9 mouse cellular contexts compared by ENCODE assay signal in the genomic region with DNA sequence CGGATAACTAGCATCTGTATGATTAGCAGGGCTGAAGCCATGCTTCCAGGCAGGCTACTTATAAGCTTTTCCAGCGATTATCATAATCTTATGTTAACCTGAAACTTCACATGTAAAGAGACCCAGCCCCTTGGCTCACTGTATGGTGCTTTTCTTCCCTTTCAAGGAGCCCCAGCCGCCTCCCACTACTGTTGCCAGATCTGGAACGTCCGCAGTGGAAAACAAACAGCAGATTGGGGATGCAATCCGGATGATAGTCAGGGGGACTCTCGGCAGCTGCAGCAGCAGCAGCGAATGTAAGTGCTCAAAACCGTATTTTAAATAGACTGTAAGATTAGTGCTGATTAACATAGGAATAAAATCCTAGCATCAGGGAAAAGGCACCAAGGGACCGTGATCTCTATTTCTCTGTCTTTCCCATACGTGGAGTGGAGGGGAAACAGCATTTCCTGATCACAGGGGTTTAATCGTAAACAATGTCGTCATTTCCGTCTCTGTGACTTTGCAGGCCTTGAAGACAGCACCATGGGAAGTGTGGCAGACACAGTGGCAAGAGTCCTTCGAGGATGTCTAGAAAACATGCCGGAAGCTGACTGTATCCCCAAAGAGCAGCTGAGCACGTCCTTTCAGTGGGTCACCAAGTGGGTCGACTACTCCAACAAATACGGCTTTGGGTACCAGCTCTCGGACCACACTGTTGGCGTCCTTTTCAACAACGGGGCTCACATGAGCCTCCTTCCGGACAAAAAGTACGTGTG. TPM values are rescaled to one million over a fixed set of nuclear protein-coding genes. Genes with fewer than 3 reads are reported as not detected.
DNase-seq lines count a peak whose midpoint lies in the region; ATAC-seq and TF ChIP-seq lines count a peak whose summit lies in the region.
"Had no signal": no experiment of that assay in that cellular context is flagged by ENCODE, and none has a peak within 500 bp of the region (broad histone marks: within the 10 kb centered on the region; RNA-seq: fewer than 3 reads in every experiment).

No protein-coding gene starts in this region.

- H3K27me3 ChIP-seq in lung, postnatal 0 days (replicated peaks; ENCODE audit: insufficient read depth, low read length) = no peaks in the 10 kb centered on the region

- H3K27ac ChIP-seq in brown adipose tissue, adult 24 weeks (replicated peaks; ENCODE audit: low read depth, low read length) = peak overlapping the region; percentile 42
- H3K27ac ChIP-seq in lung, postnatal 0 days (ENCODE audit: low read length) = peak overlapping the region; percentile 59

- peak; percentile 27 for DNase-seq in 3134 (ENCODE audit: extremely low read depth, insufficient read length, low spot score)
- DNase-seq in heart, postnatal 4 days = peak; percentile 25
- DNase-seq in lung, postnatal 0 days (ENCODE audit: low spot score) = peak; percentile 68
- no peak for DNase-seq in urinary bladder, adult 2 months (ENCODE audit: low spot score)
- DNase-seq in cerebellum, adult 11 months = no peak
- DNase-seq in yolk sac, embryonic 10.5 days (ENCODE audit: low spot score) = no peak
- no peak for DNase-seq in thymus, postnatal 4 days

- ATAC-seq in lung, postnatal 0 days = no peak

- peak; percentile 56; the same call in 1 of the 2 replicates for TF ChIP-seq EP300 in lung, postnatal 0 days (IDR thresholded peaks at IDR 0.05)

- H3K4me1 ChIP-seq in brown adipose tissue, adult 24 weeks (ENCODE audit: control insufficient read depth, insufficient read depth, insufficient read length, low read length) = 0 out of 2 replicates have a peak, but pooled peaks cover 2% of the 10 kb centered on the region
- no peaks in the 10 kb centered on the region for H3K4me1 ChIP-seq in lung, postnatal 0 days (ENCODE audit: insufficient read depth, low read depth, low read length)

- TF ChIP-seq CTCF in lung, postnatal 0 days (IDR thresholded peaks at IDR 0.05) = no peak

- H3K36me3 ChIP-seq in lung, postnatal 0 days (ENCODE audit: insufficient read depth, low read length) = peaks cover 29% of the 10 kb centered on the region

- 46% methylated on average over 24 of the region's 24 CpGs for WGBS in lung, postnatal 0 days

- H3K4me3 ChIP-seq in brown adipose tissue, adult 24 weeks (ENCODE audit: insufficient read depth, low read depth, low read length) = peak overlapping the region; percentile 53
- peak overlapping the region; percentile 87 for H3K4me3 ChIP-seq in lung, postnatal 0 days (ENCODE audit: low read depth, low read length)

- H3K4me2 ChIP-seq in lung, postnatal 0 days (replicated peaks; ENCODE audit: low read depth, low read length) = peak overlapping the region; percentile 46

- peak overlapping the region; percentile 37 for H3K9ac ChIP-seq in lung, postnatal 0 days (replicated peaks; ENCODE audit: low read depth)

- no peaks in the 10 kb centered on the region for H3K9me3 ChIP-seq in lung, postnatal 0 days (ENCODE audit: low read length)

RNA-seq across cellular contexts. Expression of gene Plk2, which starts 3.8 kb away (rescaled TPM):
- 7.1 and 7.2 TPM in 2 replicates for polyA plus RNA-seq in brown adipose tissue, adult 24 weeks (2012; ENCODE audit: insufficient read depth, insufficient read length, missing spikeins)
- 100 to 1,000 TPM; 101 to 112 TPM for total RNA-seq in heart, postnatal 4 days (2021)
- 103 and 137 TPM in 2 replicates for polyA plus RNA-seq in lung, postnatal 0 days (2015; fragmentation: Nextera tagmentation; extraction: Ambion mirVana)
- polyA plus RNA-seq in urinary bladder, adult 2 months (2012; rRNA removed) = 27.9 and 28.3 TPM in 2 replicates

RNA-seq across cellular contexts. Expression of gene Gapt, which starts 41.7 kb away (rescaled TPM):
- polyA plus RNA-seq in brown adipose tissue, adult 24 weeks (2012; ENCODE audit: insufficient read depth, insufficient read length, missing spikeins) = not detected in 2 replicates
- under 1 TPM in 1 of 2 experiments, not detected in 1; 0.11 TPM for total RNA-seq in heart, postnatal 4 days (2021)
- 0.45 and 0.55 TPM in 2 replicates for polyA plus RNA-seq in lung, postnatal 0 days (2015; fragmentation: Nextera tagmentation; extraction: Ambion mirVana)
- polyA plus RNA-seq in urinary bladder, adult 2 months (2012; rRNA removed) = 0.83 and 1.1 TPM in 2 replicates
- total RNA-seq: layer of hippocampus, adult 18-20 months had no signal

Comparison
In these comparisons a context has a peak if more than half of its experiments do, and no peak if none do; other contexts are left out.
1. DNase-seq: peak in 3134 (single experiment), heart, postnatal 4 days (single experiment) and lung, postnatal 0 days (single experiment); none in urinary bladder, adult 2 months (single experiment), cerebellum, adult 11 months (single experiment), yolk sac, embryonic 10.5 days (single experiment) and thymus, postnatal 4 days (single experiment).